Mouse (Mus musculus): ENCODE data around the gene Notum.

DNA sequence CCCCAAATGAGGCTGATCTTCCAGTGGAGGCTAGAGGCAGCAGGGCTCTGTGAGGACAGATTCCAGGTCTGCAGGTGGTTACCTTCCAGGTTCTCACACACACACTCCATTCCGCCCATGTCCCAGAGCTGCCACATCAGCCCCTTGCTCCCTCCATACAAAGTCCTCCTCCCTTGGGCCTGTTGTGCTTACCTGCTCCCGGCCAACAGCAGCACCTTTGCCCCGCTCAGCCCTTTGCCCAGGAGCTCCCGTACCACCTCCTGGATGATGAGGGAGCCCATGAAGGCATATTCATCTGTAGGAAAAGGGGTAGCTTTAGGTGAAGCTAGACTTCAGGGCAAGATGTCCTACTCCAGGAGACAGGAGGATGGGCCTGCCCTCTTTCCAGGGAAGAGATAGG, 3.7 kb downstream of the Notum start:
- TF ChIP-seq E2F4 (IDR thresholded peaks at IDR 0.05; ENCODE audit: insufficient read depth): no peak
- TF ChIP-seq USF1 (IDR thresholded peaks at IDR 0.05; ENCODE audit: low read depth): no peak

Data from myocyte (in vitro differentiated cells).